Mouse (Mus musculus) leukemia stem cell, adult 10-12 weeks (primary cell): ENCODE data around the gene Cnn3. TPM values are rescaled to one million over a fixed set of nuclear protein-coding genes. Genes with fewer than 3 reads are reported as not detected.

ENCODE experiments used
- polyA plus RNA-seq: library from polyadenylated mRNA; stranded (reverse); fragments of >175 nt; gene quantifications from 2 replicates; pipeline ENCODE4 v1.2.3, GENCODE M21; 2012; ENCODE audit warnings: low replicate concordance

Cnn3 gene
- 8.0 and 13.6 TPM in 2 replicates for polyA plus RNA-seq

DNA sequence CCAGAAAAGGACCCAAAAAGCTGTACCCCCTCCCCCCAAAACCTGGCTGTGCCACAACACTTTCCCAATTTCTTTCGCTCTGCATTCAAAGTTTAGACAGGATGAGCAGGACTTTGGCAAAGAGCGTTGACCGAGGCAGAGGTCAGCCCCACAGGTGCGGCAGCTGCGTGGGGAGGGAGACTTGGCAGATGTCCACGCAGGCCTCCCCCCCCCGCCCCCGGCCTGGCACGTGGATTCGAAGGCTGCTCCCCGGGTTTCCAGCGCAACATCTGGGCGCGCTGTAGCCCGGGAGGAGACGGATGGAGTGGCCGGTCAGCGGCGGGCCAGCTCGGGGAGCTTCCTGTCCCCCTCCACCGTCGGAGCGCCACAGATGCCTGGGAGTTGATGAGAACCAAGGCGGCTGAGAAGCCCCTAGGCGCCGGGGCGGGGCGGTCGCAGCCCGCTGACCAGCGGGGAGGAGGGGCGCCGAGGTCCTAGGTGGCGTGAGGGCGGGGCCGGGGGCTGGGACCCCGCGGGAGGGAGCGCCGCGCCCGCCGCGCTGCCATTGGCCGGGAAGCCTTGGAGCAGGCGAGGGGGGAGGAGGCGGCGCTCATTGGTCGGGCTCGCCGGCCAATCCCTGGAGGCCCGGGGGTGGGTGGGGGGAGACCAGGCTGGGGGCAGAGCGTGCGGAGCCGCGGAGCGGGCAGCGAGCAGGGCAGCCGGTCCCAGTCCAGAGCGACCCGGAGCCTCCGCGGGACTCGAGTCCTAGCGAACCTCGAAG lies at the start of gene Cnn3:
Gene Cnn3 (plus strand): TSS at position 637 of the 760 bp plus-strand sequence.

Other genes with a start within 250 kb of the Cnn3 start
- 9.1 and 11.2 TPM in 2 replicates for gene Tmem56, start 143.4 kb upstream of the Cnn3 start, polyA plus RNA-seq
- 0.29 and 15.3 TPM in 2 replicates for gene Alg14, start 134.7 kb upstream of the Cnn3 start, polyA plus RNA-seq
- not detected in 2 replicates for gene Slc44a3, start 105.9 kb downstream of the Cnn3 start, polyA plus RNA-seq
- not detected in 2 replicates for gene 4930432M17Rik, start 244.3 kb downstream of the Cnn3 start, polyA plus RNA-seq